Mouse (Mus musculus): ENCODE results near the gene Adprh. TPM values are rescaled to one million over a fixed set of nuclear protein-coding genes. Genes with fewer than 3 reads are reported as not detected.
A peak's percentile ranks its signal among the peaks of the same experiment; 100 is the strongest.

Adprh gene
- polyA plus RNA-seq, 1 experiment from 2014 or later: 28.8 TPM

- Histone ChIP-seq H3K27ac (ENCODE audit: low read length) (no peak overlapping the region), H3K4me3 (ENCODE audit: low read depth, low read length) (no peak overlapping the region), H3K9me3 (replicated peaks; ENCODE audit: control insufficient read depth, low read length) (no peaks in the 10 kb centered on the region), H3K9ac (ENCODE audit: low read depth, low read length) (no peak overlapping the region), H3K4me2 (ENCODE audit: low read depth, low read length) (no peak overlapping the region), H3K4me1 (ENCODE audit: control insufficient read depth, low read depth, low read length) (peaks cover 16% of the 10 kb centered on the region), H3K27me3 (ENCODE audit: control insufficient read depth, insufficient read depth, low read depth, low read length) (no peaks in the 10 kb centered on the region), H3K36me3 (ENCODE audit: control insufficient read depth, insufficient read depth) (no peaks in the 10 kb centered on the region)
- WGBS (ENCODE audit: insufficient replicate concordance): 67% methylated on average over 6 of the region's 6 CpGs
- ATAC-seq (ENCODE audit: low read depth): no peak
Measured at GRCm38 (mm10) chr16:38398266-38398665, 54.2 kb downstream of the Adprh start.

- Histone ChIP-seq H3K27ac (ENCODE audit: low read length) (peak overlapping the region; percentile 34), H3K36me3 (ENCODE audit: control insufficient read depth, insufficient read depth) (no peaks in the 10 kb centered on the region)
Measured at GRCm38 (mm10) chr16:38396155-38396554, 56.3 kb downstream of the Adprh start.

GRCm38 (mm10) chr16:38395060-38395730 lies 57.3 kb downstream of the Adprh start:
- H3K9me3 ChIP-seq (replicated peaks; ENCODE audit: control insufficient read depth, low read length): no peaks in the 10 kb centered on the region
- no peaks in the 10 kb centered on the region for H3K27me3 ChIP-seq (ENCODE audit: control insufficient read depth, insufficient read depth, low read depth, low read length)
- no peak overlapping the region for H3K4me2 ChIP-seq (ENCODE audit: low read depth, low read length)
- 31% methylated on average over 6 of the region's 6 CpGs for WGBS (ENCODE audit: insufficient replicate concordance)
- H3K27ac ChIP-seq (ENCODE audit: low read length): no peak overlapping the region
- H3K4me3 ChIP-seq (ENCODE audit: low read depth, low read length): no peak overlapping the region
- no peaks in the 10 kb centered on the region for H3K36me3 ChIP-seq (ENCODE audit: control insufficient read depth, insufficient read depth)
- peaks cover 16% of the 10 kb centered on the region for H3K4me1 ChIP-seq (ENCODE audit: control insufficient read depth, low read depth, low read length)
- no peak overlapping the region for H3K9ac ChIP-seq (ENCODE audit: low read depth, low read length)
- ATAC-seq (ENCODE audit: low read depth): no peak

More at GRCm38 (mm10) chr16:38396155-38396554, 56.3 kb downstream of the Adprh start:
- Histone ChIP-seq H3K9ac (ENCODE audit: low read depth, low read length) (no peak overlapping the region), H3K4me2 (ENCODE audit: low read depth, low read length) (no peak overlapping the region), H3K4me3 (ENCODE audit: low read depth, low read length) (no peak overlapping the region), H3K27me3 (ENCODE audit: control insufficient read depth, insufficient read depth, low read depth, low read length) (no peaks in the 10 kb centered on the region), H3K4me1 (ENCODE audit: control insufficient read depth, low read depth, low read length) (peaks cover 16% of the 10 kb centered on the region), H3K9me3 (replicated peaks; ENCODE audit: control insufficient read depth, low read length) (no peaks in the 10 kb centered on the region)
- ATAC-seq (ENCODE audit: low read depth): peak; percentile 14; the same call in 1 of the 2 replicates
- WGBS (ENCODE audit: insufficient replicate concordance): 35% methylated on average over 13 of the region's 13 CpGs

GRCm38 (mm10) chr16:38394191-38394618 lies 58.3 kb downstream of the Adprh start:
- no peak for ATAC-seq (ENCODE audit: low read depth)
- no peak overlapping the region for H3K27ac ChIP-seq (ENCODE audit: low read length)
- peaks cover 6% of the 10 kb centered on the region for H3K4me1 ChIP-seq (ENCODE audit: control insufficient read depth, low read depth, low read length)
- no peak overlapping the region for H3K9ac ChIP-seq (ENCODE audit: low read depth, low read length)
- no peak overlapping the region for H3K4me2 ChIP-seq (ENCODE audit: low read depth, low read length)
- H3K36me3 ChIP-seq (ENCODE audit: control insufficient read depth, insufficient read depth): no peaks in the 10 kb centered on the region
- H3K27me3 ChIP-seq (ENCODE audit: control insufficient read depth, insufficient read depth, low read depth, low read length): no peaks in the 10 kb centered on the region
- no peaks in the 10 kb centered on the region for H3K9me3 ChIP-seq (replicated peaks; ENCODE audit: control insufficient read depth, low read length)
- 49% methylated on average over 8 of the region's 8 CpGs for WGBS (ENCODE audit: insufficient replicate concordance)
- no peak overlapping the region for H3K4me3 ChIP-seq (ENCODE audit: low read depth, low read length)

Other genes starting within 250 kb of the Adprh start
- 6.9 TPM in 2 replicates for gene Nr1i2, start 157.9 kb downstream of the Adprh start, polyA plus RNA-seq (2015; fragmentation: Nextera tagmentation; extraction: Ambion mirVana)
- 0.06 TPM in 1 of 2 replicates, not detected in the other for gene Maats1, start 110.6 kb downstream of the Adprh start, polyA plus RNA-seq (2015; fragmentation: Nextera tagmentation; extraction: Ambion mirVana)
- gene Cox17, start 105.7 kb downstream of the Adprh start, polyA plus RNA-seq (2015; fragmentation: Nextera tagmentation; extraction: Ambion mirVana): 209 and 258 TPM in 2 replicates
- gene Gm21987, start 105.7 kb downstream of the Adprh start, polyA plus RNA-seq (2015; fragmentation: Nextera tagmentation; extraction: Ambion mirVana): not detected in 2 replicates
- gene Popdc2, start 90.5 kb downstream of the Adprh start, polyA plus RNA-seq (2015; fragmentation: Nextera tagmentation; extraction: Ambion mirVana): 21.8 and 26.4 TPM in 2 replicates
- gene Pla1a, start 19.6 kb downstream of the Adprh start, polyA plus RNA-seq (2015; fragmentation: Nextera tagmentation; extraction: Ambion mirVana): 34.8 and 40.4 TPM in 2 replicates
- 0.21 and 0.27 TPM in 2 replicates for gene Cd80, start 2.9 kb upstream of the Adprh start, polyA plus RNA-seq (2015; fragmentation: Nextera tagmentation; extraction: Ambion mirVana)
- 10.6 and 11.2 TPM in 2 replicates for gene Timmdc1, start 70.0 kb upstream of the Adprh start, polyA plus RNA-seq (2015; fragmentation: Nextera tagmentation; extraction: Ambion mirVana)
- gene Poglut1, start 97.6 kb upstream of the Adprh start, polyA plus RNA-seq (2015; fragmentation: Nextera tagmentation; extraction: Ambion mirVana): 6.5 and 7.2 TPM in 2 replicates
- gene Tmem39a, start 106.0 kb upstream of the Adprh start, polyA plus RNA-seq (2015; fragmentation: Nextera tagmentation; extraction: Ambion mirVana): 31.0 and 34.5 TPM in 2 replicates

Measured in liver, embryonic 16.5 days (tissue).